Mouse (Mus musculus) adrenal gland, postnatal 4 days (tissue): Measurements from ENCODE around the gene Ifnab. TPM values are rescaled to one million over a fixed set of nuclear protein-coding genes. Genes with fewer than 3 reads are reported as not detected.
A peak's percentile ranks its signal among the peaks of the same experiment; 100 is the strongest.

ENCODE experiments used
- DNase-seq, 2 experiments: peaks; one replicate each; pipeline ENCODE4 v3.0.0; 2021 to 2022; ENCODE audit warnings: low spot score in 2 of 2, mixed read lengths in 2 of 2
- long read RNA-seq, 2 experiments: library from polyadenylated mRNA; stranded (forward); transcript quantifications; one replicate each; pipeline ENCODE4 v2.0.0; 2021
- total RNA-seq, 2 experiments: library from RNA; stranded (reverse); gene quantifications; 2 replicates each; pipeline ENCODE4 v1.2.3; 2021

Gene Ifnab
- not detected for total RNA-seq
- long read RNA-seq, experiment 1: 0 reads
- long read RNA-seq, experiment 2: 0 reads

- no peak for DNase-seq
Observed at GRCm38 (mm10) chr4:88691259-88691658, at the start of gene Ifnab. Ifnab (minus strand) TSS chr4:88691359.

DNA sequence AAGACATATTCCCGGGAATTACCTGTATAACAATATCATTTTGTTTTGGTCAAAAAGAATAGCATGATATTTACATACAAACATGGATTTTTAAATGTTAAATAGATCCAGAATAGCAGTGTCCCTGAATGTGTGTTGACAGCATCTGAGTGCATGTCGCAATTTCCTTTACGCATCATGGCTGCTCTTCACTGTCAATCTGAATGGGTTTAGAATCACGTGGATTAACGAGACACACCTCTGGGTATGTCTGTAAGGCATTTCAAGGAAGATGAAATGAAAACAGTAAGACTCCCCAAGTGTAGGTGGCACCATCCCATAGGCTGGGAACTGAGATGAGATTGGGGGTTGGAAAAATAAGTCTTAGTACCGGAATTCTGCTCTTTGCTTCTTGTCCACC, 47.9 kb upstream of the Ifnab start:
- DNase-seq: no peak

DNA sequence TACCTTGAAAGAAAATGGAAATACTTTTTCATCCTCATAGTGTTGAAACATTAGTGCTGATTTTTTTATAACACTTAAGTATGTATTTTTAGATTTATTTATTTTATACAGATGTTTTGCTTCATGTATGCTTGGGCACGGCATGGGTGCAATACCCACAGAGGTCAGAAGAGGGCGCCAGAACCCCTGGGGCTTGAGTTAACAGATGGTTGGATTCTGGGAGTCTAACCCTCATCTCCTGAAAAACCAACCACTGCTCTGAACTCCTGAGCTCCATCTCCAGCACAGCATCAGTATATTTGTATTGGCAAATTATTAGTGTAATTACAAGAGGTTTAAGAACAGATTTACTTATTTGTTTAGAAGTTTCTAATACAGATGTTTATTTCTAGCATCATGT, 47.3 kb upstream of the Ifnab start:
- peak; percentile 43 to 52 for DNase-seq

DNA sequence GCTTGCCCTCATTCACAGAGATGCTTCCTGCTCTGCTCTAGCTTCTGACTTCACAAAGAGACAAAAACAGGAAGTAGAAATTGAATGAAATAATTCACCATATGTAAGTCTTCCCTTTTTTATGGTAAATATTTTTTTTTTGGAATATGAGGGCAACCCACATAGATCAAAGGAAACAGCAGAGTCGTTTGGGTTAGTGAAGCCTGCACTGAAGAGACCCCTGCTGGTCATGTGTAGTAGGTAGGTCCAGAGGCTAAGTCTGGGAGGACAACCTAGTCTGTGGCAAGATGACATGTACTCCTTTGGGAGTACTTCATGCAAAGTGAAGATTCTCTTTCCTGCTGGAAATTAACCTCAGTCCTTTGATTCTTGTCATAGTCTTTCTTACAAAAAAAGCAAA, 36.2 kb upstream of the Ifnab start:
- DNase-seq: no peak

DNA sequence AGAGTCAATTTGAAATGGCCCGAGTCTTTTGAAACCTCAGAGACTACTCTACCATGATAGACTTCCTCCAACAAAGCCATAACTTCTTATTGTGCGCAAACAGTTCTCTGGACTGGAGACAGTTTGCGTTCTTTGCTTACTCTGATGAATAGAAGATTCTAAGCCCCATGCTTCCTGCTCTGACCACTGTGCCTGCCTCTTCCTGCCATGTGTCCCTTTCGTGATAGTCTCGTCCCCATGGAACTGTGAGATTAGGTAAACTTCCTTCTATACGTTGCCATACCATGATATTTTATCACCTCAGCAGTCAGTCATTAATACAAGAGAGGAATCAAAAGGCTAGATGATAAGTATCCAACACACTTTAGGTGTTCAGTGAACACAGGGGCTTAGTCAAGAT, 35.6 kb upstream of the Ifnab start:
- no peak for DNase-seq

- no peak for DNase-seq
Observed at GRCm38 (mm10) chr4:88723497-88724090, 32.4 kb upstream of the Ifnab start.

DNA sequence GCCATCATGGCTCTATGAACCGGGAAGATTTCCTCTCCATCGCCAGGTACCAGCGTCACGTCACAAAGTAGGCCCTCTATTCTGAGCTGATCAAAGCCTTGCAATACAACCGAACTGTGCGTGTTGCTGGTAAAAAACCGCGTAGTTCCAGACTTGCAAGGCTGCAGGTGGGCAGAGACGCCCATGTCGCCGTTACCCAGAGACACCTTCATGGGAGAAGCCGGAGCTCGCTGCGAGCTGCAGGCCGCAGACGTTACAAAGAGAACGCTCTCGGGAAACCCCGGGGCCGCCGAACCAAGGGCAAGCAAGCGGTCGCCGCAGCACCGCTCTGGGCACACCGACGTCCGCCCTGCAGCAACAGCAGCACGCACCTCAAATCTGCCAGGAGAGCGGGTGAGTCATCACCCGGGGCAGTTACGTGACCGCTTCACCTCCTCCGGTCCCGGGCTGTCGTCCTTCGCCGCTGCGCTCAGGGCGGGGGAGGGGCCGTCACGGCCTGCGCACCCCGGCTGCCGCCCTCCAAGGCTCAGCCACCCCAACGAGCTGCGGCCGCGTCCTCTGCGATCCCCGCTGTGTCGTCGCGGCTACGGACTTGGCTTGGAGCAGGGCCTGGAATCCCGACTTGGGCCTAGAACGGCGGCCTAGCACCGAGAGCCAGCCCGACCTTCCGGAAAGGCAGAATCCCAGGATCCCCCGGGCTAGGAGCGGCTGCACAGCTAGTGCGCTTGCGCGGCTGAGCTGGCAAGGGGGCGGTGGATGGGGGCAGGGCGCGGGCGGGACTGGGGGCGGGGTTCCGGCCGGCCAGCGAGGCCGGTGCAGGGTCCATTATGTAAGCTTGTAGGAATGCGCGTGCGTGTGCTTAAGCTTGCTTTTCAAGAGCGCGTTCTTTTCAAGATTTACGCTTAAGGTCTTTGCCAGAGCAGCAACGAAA, 30.9 kb upstream of the Ifnab start, which contains the start of the genes Gm26566 and Klhl9:
Gm26566 (plus strand) TSS at position 15 of the 931 bp plus-strand sequence.
Klhl9 (minus strand) TSS at position 675 of the 931 bp plus-strand sequence.
- peak; percentile 78 to 89 for DNase-seq

DNA sequence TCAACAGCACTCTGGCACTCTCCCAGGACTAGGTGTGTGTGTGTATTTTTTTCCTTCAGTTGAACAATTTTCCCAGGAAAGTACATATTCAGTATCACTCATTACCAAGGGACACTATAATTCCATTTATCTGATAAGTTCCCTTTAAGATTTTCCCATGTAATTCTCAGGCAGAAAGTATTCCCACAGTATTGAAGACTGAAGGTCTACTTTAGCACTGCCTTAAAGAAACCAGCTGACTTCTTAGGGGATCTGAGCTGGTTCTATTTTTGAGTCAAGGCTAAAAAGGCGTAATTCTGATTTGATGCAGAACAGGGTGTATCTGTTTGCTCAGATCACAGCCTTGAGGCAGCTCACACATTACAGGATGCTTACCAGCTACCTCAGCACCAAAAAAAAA, 27.6 kb upstream of the Ifnab start:
- no peak for DNase-seq

GRCm38 (mm10) chr4:88715059-88715458, 23.9 kb upstream of the Ifnab start:
- DNase-seq: no peak

DNA sequence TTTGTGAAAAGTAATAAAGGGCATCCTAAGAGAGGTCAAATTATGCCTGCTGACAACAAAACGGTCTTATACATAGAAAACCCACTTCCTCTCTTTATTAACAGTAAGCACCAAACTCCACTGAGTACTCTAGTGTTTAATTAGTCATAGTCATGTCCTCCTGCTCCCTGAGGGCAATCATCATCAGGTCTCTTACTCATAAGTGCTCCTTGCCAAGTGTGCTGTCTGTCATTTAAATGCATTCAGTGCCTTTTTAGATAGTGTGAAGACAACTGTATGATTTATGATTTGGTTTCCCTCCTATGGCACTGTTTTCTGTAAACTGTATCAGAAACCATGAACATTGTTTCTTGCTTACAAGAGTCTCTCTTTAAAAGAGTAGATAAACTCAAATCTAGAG, 23.1 kb upstream of the Ifnab start:
- DNase-seq: no peak

DNA sequence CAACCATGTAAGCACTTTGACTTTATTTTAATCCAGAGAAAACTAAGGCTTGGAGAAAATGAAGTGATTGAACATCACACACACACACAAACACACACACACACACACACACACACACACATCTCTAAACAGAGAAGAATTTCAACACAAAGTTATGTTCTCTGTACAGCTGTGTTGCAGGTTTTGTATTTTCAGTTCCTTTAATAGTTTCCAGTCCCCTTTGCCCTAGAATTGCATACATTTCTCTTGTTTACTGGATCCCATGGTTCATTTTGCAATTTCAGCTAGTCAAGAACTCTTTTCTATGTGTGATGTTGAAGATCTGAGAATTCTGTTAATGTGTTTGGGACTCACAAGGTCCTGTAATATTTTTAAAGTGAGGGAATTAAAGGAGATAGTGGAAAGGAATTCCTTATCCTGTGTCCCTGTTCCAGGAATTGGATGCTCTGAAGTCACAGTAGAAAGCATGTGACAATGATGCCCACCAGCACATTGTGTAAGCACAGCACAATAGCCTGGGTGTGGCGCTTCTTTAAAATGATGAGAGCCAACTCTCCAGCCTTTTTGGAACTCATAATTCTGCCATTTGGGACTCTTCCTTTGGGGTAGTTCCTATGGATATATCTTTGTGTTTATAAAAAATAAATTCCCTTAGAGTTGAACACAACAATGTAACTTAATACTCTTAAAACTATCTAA, 16.1 kb upstream of the Ifnab start:
- no peak for DNase-seq

GRCm38 (mm10) chr4:88705924-88706323, 14.8 kb upstream of the Ifnab start:
- DNase-seq: no peak

DNA sequence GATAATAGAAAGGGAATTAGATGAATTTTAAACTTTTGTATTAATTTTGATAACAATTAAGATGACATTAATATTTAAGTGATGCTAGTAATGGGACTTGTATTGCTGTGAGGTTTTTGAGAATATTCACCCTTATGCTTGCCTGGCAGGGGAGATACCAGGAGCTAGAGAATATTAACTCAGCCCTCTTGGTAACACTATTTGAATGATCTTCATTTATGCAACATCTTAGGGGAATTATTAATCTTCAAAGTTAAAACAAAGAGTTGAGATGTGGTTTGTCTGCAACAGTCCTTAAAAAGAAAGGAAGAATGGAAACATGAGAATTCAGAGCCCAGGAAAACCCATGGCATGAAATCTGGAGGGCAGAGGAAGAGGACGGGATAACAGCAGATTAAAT, 8.1 kb upstream of the Ifnab start:
- no peak for DNase-seq

DNA sequence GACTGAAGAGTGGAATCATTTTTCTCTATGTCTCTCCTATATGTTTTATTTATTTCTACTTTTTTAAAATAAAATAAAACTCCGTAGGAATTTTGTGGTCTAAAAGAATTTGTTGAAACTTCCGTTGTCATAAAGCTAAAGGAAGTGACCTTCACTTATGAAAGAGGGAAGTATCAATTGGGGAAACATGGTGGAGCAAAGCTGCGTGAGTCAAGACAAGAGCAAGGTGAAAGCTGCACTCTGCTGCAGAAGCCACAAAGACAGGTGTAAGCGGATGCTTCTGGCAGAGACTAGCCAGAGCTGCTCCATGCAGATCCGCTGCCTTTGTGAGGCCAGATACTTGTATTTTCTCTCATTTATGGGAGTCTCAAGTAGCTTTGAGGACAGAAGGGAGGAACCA, 7.6 kb upstream of the Ifnab start:
- DNase-seq: no peak

GRCm38 (mm10) chr4:88697753-88698152, 6.6 kb upstream of the Ifnab start:
- DNase-seq: no peak

DNA sequence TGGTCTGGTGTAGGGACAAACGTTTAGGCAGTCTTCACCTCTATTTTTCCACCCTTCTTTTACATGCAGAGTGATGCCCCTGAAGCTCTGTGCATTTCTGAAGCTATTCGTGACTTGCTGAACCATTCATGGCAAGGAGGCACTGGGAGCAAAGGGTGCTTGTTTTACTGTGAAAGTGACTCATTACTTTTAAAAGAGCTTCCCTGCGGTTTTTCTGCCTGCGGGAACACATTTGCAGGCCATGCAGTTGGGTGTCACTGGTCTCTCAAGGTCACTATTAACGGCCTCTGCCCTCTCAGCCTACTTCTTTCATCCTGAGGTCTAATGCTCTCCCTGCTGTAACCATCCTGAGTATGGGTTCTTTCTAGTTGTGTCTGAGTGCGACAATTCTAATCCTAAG, 5.9 kb upstream of the Ifnab start:
- no peak for DNase-seq

DNA sequence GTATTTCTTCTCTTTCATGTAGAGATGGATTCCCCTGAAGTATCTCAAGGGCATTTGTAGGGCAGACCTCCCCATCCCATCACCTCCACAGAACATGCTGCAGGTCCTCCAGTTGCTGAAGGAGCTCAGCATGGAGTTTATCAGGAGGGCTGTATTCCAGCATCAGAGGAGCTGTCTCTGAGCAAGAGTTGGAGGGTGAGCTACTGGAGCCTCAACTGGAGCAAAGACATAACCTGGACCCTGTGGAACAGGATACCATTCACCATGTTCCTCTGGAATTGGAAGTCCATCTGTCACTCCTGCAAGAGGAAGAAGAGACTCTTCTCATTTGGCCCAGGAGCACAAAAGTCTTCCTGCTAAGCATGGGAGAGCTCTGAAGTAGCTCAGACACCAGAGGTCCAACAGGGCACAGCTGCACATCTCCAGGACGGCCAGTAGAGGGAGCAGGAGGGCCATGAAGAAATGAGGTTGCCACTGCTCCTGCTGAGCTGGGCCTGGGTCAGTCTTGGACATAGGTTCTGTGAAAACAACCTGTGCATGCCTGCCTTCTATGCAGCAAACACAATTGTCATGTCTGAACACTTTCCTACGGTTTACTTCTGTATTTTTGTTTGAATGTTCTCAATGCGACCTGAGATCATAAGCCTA, 5.2 kb upstream of the Ifnab start:
- DNase-seq: peak; percentile 12 to 42

DNA sequence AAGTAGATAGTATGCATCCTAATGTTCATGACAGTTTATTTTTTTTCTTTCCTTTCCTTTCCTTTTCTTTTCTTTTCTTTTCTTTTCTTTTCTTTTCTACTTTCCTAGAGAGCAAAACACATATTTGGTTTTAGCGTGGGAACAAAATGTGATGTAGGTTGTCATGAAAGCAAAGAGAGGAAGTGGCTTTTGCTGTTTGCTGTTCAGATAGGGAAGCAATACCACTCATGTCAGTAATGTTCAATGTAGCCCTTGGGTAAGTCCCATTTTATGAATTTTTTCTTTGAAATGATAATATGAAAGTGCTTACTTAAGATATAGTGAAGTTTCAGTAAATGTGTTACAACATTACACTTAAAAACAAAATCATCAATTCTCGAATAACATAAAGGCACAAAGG, 2.2 kb upstream of the Ifnab start:
- DNase-seq: no peak

DNA sequence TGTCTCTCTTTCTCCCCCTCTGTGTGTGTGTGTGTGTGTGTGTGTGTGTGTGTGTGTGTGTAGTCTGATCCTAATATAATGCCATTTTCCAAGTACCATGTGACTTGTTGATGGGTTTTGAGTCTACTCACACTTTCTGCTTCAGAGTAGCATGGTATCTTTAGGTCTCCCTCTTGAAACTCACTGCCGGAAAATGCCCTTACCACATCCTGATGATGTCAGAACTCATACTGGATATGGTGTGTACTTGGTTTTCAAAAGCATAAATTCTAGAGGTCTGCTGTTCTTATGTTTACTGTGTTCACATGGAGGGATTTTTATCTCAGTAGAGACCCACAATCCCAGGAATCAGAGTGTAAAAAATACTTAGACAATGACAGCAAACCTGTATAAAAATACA, 1.4 kb upstream of the Ifnab start:
- DNase-seq: no peak

- no peak for DNase-seq
Observed at GRCm38 (mm10) chr4:88683812-88684211, 7.3 kb downstream of the Ifnab start, which contains the start of gene Ifna2. Ifna2 (minus strand) TSS chr4:88683912.

DNA sequence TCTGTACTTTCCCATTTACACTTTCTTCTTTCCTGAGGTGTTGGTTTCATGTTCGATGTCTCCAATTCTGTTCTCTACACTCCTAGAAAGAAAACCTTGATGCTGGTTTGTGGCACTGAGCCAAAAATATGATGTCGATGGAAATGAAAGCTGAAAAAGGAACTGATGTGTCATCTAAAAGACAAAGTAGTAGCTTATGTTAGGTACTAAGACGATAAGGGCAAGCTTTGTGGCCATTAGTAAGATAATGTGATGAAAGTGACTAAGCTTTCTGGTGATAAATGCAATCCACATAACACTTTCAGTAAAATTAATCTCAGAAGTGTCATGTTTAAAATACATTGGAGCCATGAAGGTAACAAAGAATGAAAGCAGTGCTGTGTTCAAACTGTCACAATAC, 9.8 kb downstream of the Ifnab start:
- DNase-seq: no peak
